In the genomic region with DNA sequence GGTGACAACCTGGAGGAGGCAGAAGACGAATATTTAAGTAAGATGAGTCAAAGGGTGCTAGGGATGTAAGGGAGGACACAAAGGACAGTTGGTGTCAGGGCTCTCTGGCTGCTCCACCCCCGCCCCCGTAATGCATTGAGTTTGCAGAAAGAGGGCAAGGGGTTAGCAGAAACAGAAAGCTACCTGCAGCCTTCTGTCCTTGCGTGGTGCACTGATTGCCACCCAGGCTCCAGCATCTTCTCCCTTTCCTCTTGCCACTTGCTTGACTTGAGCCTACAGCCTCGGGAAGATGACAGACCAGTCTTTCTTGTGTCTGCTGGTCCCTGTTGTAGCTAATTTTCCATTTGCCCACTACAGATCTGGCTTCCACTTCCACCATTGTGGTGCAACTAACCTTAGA, we compare ENCODE assay signal across 22 mouse cellular contexts. TPM values are rescaled to one million over a fixed set of nuclear protein-coding genes. Genes with fewer than 3 reads are reported as not detected.
DNase-seq lines count a peak whose midpoint lies in the region; ATAC-seq and TF ChIP-seq lines count a peak whose summit lies in the region.
"Had no signal": no experiment of that assay in that cellular context is flagged by ENCODE, and none has a peak within 500 bp of the region (broad histone marks: within the 10 kb centered on the region; RNA-seq: fewer than 3 reads in every experiment).

No protein-coding gene starts in this region.

- 0 out of 2 replicates have a peak, but pooled peaks cover 2% of the 10 kb centered on the region for H3K4me1 ChIP-seq in forebrain, embryonic 11.5 days (replicated peaks; ENCODE audit: control insufficient read depth, insufficient read depth, low read length)
- H3K4me1 ChIP-seq in forebrain, embryonic 14.5 days (ENCODE audit: control insufficient read depth, insufficient read depth, low read length), result no peaks in the 10 kb centered on the region
- H3K4me1 ChIP-seq in CH12.LX (ENCODE audit: control insufficient read depth in 1 of 2, insufficient read depth in 2 of 2), result peaks cover 0 to 19% of the 10 kb centered on the region in 2 experiments; a peak in 3 of 4 replicates

- no peak for TF ChIP-seq RAD21 in CH12.LX (IDR thresholded peaks at IDR 0.05; ENCODE audit: low read depth, low read length)

- no peak overlapping the region for H3K4me2 ChIP-seq in forebrain, embryonic 11.5 days (ENCODE audit: low read depth, low read length, severe bottlenecking)
- no peak overlapping the region for H3K4me2 ChIP-seq in forebrain, embryonic 14.5 days (ENCODE audit: low read length)
- H3K4me2 ChIP-seq in CH12.LX (ENCODE audit: insufficient read depth, low read depth, poor library complexity, severe bottlenecking) (no peak overlapping the region), myocyte (ENCODE audit: low read depth) (no peak overlapping the region)
- H3K4me2 ChIP-seq: forebrain, embryonic 15.5 days; heart, embryonic 12.5 days; heart, embryonic 15.5 days; hindbrain, embryonic 14.5 days had no signal

- H3K9ac ChIP-seq in forebrain, embryonic 11.5 days (ENCODE audit: low read length), result no peak overlapping the region
- no peak overlapping the region for H3K9ac ChIP-seq in forebrain, embryonic 14.5 days (ENCODE audit: low read length)
- H3K9ac ChIP-seq in CH12.LX (ENCODE audit: insufficient read depth, low read depth), result no peak overlapping the region
- H3K9ac ChIP-seq: forebrain, embryonic 15.5 days; heart, embryonic 12.5 days; heart, embryonic 15.5 days; hindbrain, embryonic 14.5 days had no signal

- peaks cover 8% of the 10 kb centered on the region; the same call in 1 of the 2 replicates for H3K36me3 ChIP-seq in forebrain, embryonic 11.5 days (ENCODE audit: control insufficient read depth, insufficient read depth, low read length)
- H3K36me3 ChIP-seq in forebrain, embryonic 14.5 days (ENCODE audit: control insufficient read depth, insufficient read depth, low read length), result peaks cover 49% of the 10 kb centered on the region
- H3K36me3 ChIP-seq in CH12.LX (replicated peaks in 1 of 2; ENCODE audit: control insufficient read depth in 1 of 2, insufficient read depth in 1 of 2, low read length in 1 of 2) (peaks cover 38 to 52% of the 10 kb centered on the region in 2 experiments), myocyte (ENCODE audit: control insufficient read depth, insufficient read depth) (peaks cover 23% of the 10 kb centered on the region)

- in situ Hi-C loops in CH12.LX (cut with MboI; ENCODE audit: low pct_ligation_motif_present, low pct_unique_long_range_greater_than_20kb, low sequenced_read_pairs), result no loop called here

- 68% methylated on average over 5 of the region's 5 CpGs for WGBS in forebrain, embryonic 11.5 days
- 71% methylated on average over 5 of the region's 5 CpGs for WGBS in forebrain, embryonic 14.5 days

- no peak for ATAC-seq in forebrain, embryonic 11.5 days (replicated peaks; ENCODE audit: low FRiP score)
- no peak for ATAC-seq in forebrain, embryonic 14.5 days
- ATAC-seq: forebrain, embryonic 15.5 days; hindbrain, postnatal 0 days had no signal

- H3K27ac ChIP-seq in forebrain, embryonic 11.5 days (ENCODE audit: low read depth, low read length), result no peak overlapping the region
- no peak overlapping the region for H3K27ac ChIP-seq in forebrain, embryonic 14.5 days (ENCODE audit: low read depth, low read length)
- H3K27ac ChIP-seq in layer of hippocampus, adult 2 months, result peak overlapping the region; percentile 88; the same call in 1 of the 2 replicates
- H3K27ac ChIP-seq in CH12.LX (ENCODE audit: insufficient read depth, low read depth), result no peak overlapping the region
- H3K27ac ChIP-seq: forebrain, embryonic 10.5 days; forebrain, embryonic 15.5 days; heart, embryonic 15.5 days; hindbrain, embryonic 14.5 days; hindbrain, postnatal 0 days had no signal

- peak; percentile 53 for DNase-seq in forebrain, embryonic 11.5 days (ENCODE audit: low spot score)
- no peak for DNase-seq in forebrain, embryonic 14.5 days (ENCODE audit: low spot score)
- no peak for DNase-seq in layer of hippocampus, adult 2 months (ENCODE audit: low spot score in 2 of 2)
- DNase-seq in layer of hippocampus, adult 11-12 months (ENCODE audit: low spot score), result no peak
- DNase-seq in CH12.LX (ENCODE audit: extremely low read depth) (no peak), liver (no peak)
- DNase-seq: adrenal gland, postnatal 10 days; adrenal gland, postnatal 36 days; cerebellum, adult 18-20 months; cerebellum, adult 9-10 months; cerebellum, postnatal 14 days; gastrocnemius, postnatal 25 days; heart, adult 18-20 months; heart, postnatal 10 days; heart, postnatal 36 days had no signal

- no peak for TF ChIP-seq CTCF in layer of hippocampus, adult 2 months (conservative IDR thresholded peaks at IDR 0.05)
- TF ChIP-seq CTCF in CH12.LX (conservative IDR thresholded peaks at IDR 0.05 in 1 of 2, IDR thresholded peaks at IDR 0.05 in 1 of 2; ENCODE audit: low read depth in 2 of 2, low read length in 2 of 2), result no peak

- TF ChIP-seq EP300 in CH12.LX (IDR thresholded peaks at IDR 0.05; ENCODE audit: low read length), result no peak

- dilution Hi-C loops in CH12.LX (cut with MboI; ENCODE audit: extremely low pct_ligation_motif_present, extremely low pct_unique_long_range_greater_than_20kb, low sequenced_read_pairs), result no loop called here

- no peaks in the 10 kb centered on the region for H3K27me3 ChIP-seq in forebrain, embryonic 11.5 days (ENCODE audit: control insufficient read depth, insufficient read depth, low read length)
- no peaks in the 10 kb centered on the region for H3K27me3 ChIP-seq in forebrain, embryonic 14.5 days (replicated peaks; ENCODE audit: control insufficient read depth, insufficient read depth, low read length)
- no peaks in the 10 kb centered on the region for H3K27me3 ChIP-seq in CH12.LX (replicated peaks)
- no peaks in the 10 kb centered on the region for H3K27me3 ChIP-seq in myocyte (ENCODE audit: control insufficient read depth, insufficient read depth, insufficient read length)
- H3K27me3 ChIP-seq: forebrain, embryonic 15.5 days; heart, embryonic 12.5 days; heart, embryonic 15.5 days had no signal

- no peak overlapping the region for H3ac ChIP-seq in myocyte (ENCODE audit: control insufficient read depth, insufficient read length)

- no peaks in the 10 kb centered on the region for H3K9me3 ChIP-seq in forebrain, embryonic 11.5 days (ENCODE audit: control insufficient read depth, low read length)
- no peaks in the 10 kb centered on the region for H3K9me3 ChIP-seq in forebrain, embryonic 14.5 days (replicated peaks; ENCODE audit: control insufficient read depth, low read length)
- H3K9me3 ChIP-seq in CH12.LX (replicated peaks; ENCODE audit: low read length), result peaks cover under 1% of the 10 kb centered on the region
- H3K9me3 ChIP-seq: forebrain, embryonic 10.5 days; forebrain, embryonic 15.5 days; heart, embryonic 12.5 days; heart, embryonic 15.5 days had no signal

- H3K4me3 ChIP-seq in forebrain, embryonic 11.5 days (ENCODE audit: low read depth, low read length), result no peak overlapping the region
- no peak overlapping the region for H3K4me3 ChIP-seq in forebrain, embryonic 14.5 days (ENCODE audit: low read depth, low read length)
- no peak overlapping the region for H3K4me3 ChIP-seq in layer of hippocampus, adult 2 months
- H3K4me3 ChIP-seq in CH12.LX (replicated peaks in 1 of 3; ENCODE audit: low read depth in 2 of 3, low read length in 2 of 3, poor library complexity in 1 of 3), result no peak overlapping the region
- no peak overlapping the region for H3K4me3 ChIP-seq in myocyte
- H3K4me3 ChIP-seq: forebrain, embryonic 10.5 days; forebrain, embryonic 15.5 days; heart, embryonic 12.5 days; heart, embryonic 15.5 days had no signal

- no peak; the same call in 1 of the 2 replicates for TF ChIP-seq POLR2A in CH12.LX (IDR thresholded peaks at IDR 0.05; ENCODE audit: low read depth, low read length)
- TF ChIP-seq POLR2A in myocyte (IDR thresholded peaks at IDR 0.05; ENCODE audit: insufficient read length, low read depth), result no peak

- H3K79me2 ChIP-seq in CH12.LX (replicated peaks; ENCODE audit: control insufficient read depth, extremely low read depth, insufficient read depth, poor library complexity, severe bottlenecking) (peaks cover 2% of the 10 kb centered on the region), myocyte (ENCODE audit: control insufficient read depth, insufficient read depth) (peaks cover 3% of the 10 kb centered on the region)

TF ChIP-seq in CH12.LX, 34 proteins besides CTCF, POLR2A, EP300 and RAD21 (continues in another document):
- no peak for TF ChIP-seq HCFC1 (IDR thresholded peaks at IDR 0.05; ENCODE audit: low read depth, low read length)
- TF ChIP-seq USF1 (IDR thresholded peaks at IDR 0.05; ENCODE audit: low read depth, low read length), result no peak
- TF ChIP-seq SIN3A (IDR thresholded peaks at IDR 0.05; ENCODE audit: low read length), result no peak

TF ChIP-seq in myocyte, 11 proteins besides CTCF, POLR2A, EP300 and RAD21:
- TF ChIP-seq POLR2AphosphoS2 (IDR thresholded peaks at IDR 0.05; ENCODE audit: insufficient read length, low read depth), result peak; percentile 80
- no peak for TF ChIP-seq MYOD1 (IDR thresholded peaks at IDR 0.05; ENCODE audit: control insufficient read depth in 1 of 3, insufficient read length in 2 of 3, low read depth in 2 of 3)
- TF ChIP-seq MAX (IDR thresholded peaks at IDR 0.05; ENCODE audit: low read depth), result no peak

RNA-seq across cellular contexts. Expression of gene Rasl11a, which starts 5.1 kb away (rescaled TPM):
- polyA plus RNA-seq in forebrain, embryonic 11.5 days (2014; fragmentation: Nextera tagmentation; extraction: Ambion mirVana), result 24.8 and 28.6 TPM in 2 replicates
- 6.4 and 8.6 TPM in 2 replicates for polyA plus RNA-seq in forebrain, embryonic 14.5 days (2014; fragmentation: Nextera tagmentation; extraction: Ambion mirVana)
- total RNA-seq in layer of hippocampus, adult 2 months (2021), result 10 to 100 TPM; 11.0 to 13.7 TPM
- total RNA-seq in CH12.LX (2012; rRNA removed), result 0.25 TPM in 2 replicates
- total RNA-seq in CH12.LX (2014; rRNA removed), result 0.22 and 0.42 TPM in 2 replicates
- 0.22 TPM in 1 of 2 replicates, not detected in the other for polyA plus RNA-seq in CH12.LX (2012; ENCODE audit: insufficient read length, low read depth)
- 1.3 TPM for polyA plus RNA-seq in myocyte (2012; fragmentation: generic; extraction: Trizol)

RNA-seq across cellular contexts. Expression of gene Rpl21, which starts 7.1 kb away (rescaled TPM):
- 440 and 469 TPM in 2 replicates for polyA plus RNA-seq in forebrain, embryonic 11.5 days (2014; fragmentation: Nextera tagmentation; extraction: Ambion mirVana)
- 391 and 517 TPM in 2 replicates for polyA plus RNA-seq in forebrain, embryonic 14.5 days (2014; fragmentation: Nextera tagmentation; extraction: Ambion mirVana)
- 100 to 1,000 TPM; 205 to 212 TPM for total RNA-seq in layer of hippocampus, adult 2 months (2021)
- total RNA-seq in CH12.LX (2012; rRNA removed) (1,240 and 1,429 TPM in 2 replicates), CH12.LX (2014; rRNA removed) (715 and 716 TPM in 2 replicates)
- polyA plus RNA-seq in CH12.LX (2012; ENCODE audit: insufficient read length, low read depth) (300 and 964 TPM in 2 replicates), myocyte (2012; fragmentation: generic; extraction: Trizol) (519 TPM)

RNA-seq across cellular contexts. Expression of gene Usp12, which starts 45.0 kb away (rescaled TPM):
- polyA plus RNA-seq in forebrain, embryonic 11.5 days (2014; fragmentation: Nextera tagmentation; extraction: Ambion mirVana), result 10.4 and 13.1 TPM in 2 replicates
- 9.6 and 10.5 TPM in 2 replicates for polyA plus RNA-seq in forebrain, embryonic 14.5 days (2014; fragmentation: Nextera tagmentation; extraction: Ambion mirVana)
- total RNA-seq in layer of hippocampus, adult 2 months (2021), result 10 to 100 TPM; 58.4 to 62.5 TPM
- 10.1 and 13.5 TPM in 2 replicates for total RNA-seq in CH12.LX (2012; rRNA removed)
- 6.0 and 7.8 TPM in 2 replicates for total RNA-seq in CH12.LX (2014; rRNA removed)
- 17.8 and 18.1 TPM in 2 replicates for polyA plus RNA-seq in CH12.LX (2012; ENCODE audit: insufficient read length, low read depth)
- 11.9 TPM for polyA plus RNA-seq in myocyte (2012; fragmentation: generic; extraction: Trizol)
